Mouse (Mus musculus) midbrain, postnatal 0 days (tissue): ENCODE measurements around the gene Arhgap9. TPM values are rescaled to one million over a fixed set of nuclear protein-coding genes. Genes with fewer than 3 reads are reported as not detected.

ENCODE experiments used
- ATAC-seq: fragments of 200-750 bp; cut with Nextera tagmentation; 2 replicates; pipeline ENCODE4 v1.8.0; 2017; ENCODE audit warnings: moderate number of reproducible peaks, mild to moderate bottlenecking, moderate TSS enrichment, moderate library complexity; ENCODE audit not compliant: low FRiP score
- DNase-seq: peaks from one replicate; pipeline ENCODE4 v3.0.0-alpha.2; 2015; ENCODE audit warnings: low spot score
- H3K27ac ChIP-seq: fragments of 300-500 bp; sonication (generic); 2 replicates; pipeline ENCODE4 v1.5.1; 2014; ENCODE audit warnings: low read depth, mild to moderate bottlenecking, low read length, mixed read lengths
- H3K27me3 ChIP-seq: fragments of 300-500 bp; sonication (generic); 2 replicates; pipeline ENCODE4 v1.6.1; 2014; ENCODE audit warnings: low read length, control low read depth, mixed read lengths; ENCODE audit not compliant: insufficient read depth
- H3K36me3 ChIP-seq: fragments of 300-500 bp; sonication (generic); 2 replicates; pipeline ENCODE4 v1.6.1; 2014; ENCODE audit warnings: low read length, control low read depth, mixed read lengths; ENCODE audit not compliant: insufficient read depth
- H3K4me1 ChIP-seq: fragments of 300-500 bp; sonication (generic); 2 replicates; pipeline ENCODE4 v1.6.1; 2014; ENCODE audit warnings: mild to moderate bottlenecking, control low read depth, antibody characterized with exemption, low read length, mixed read lengths; ENCODE audit not compliant: insufficient read depth
- H3K4me2 ChIP-seq: fragments of 300-500 bp; sonication (generic); 2 replicates; pipeline ENCODE4 v1.6.1; 2014; ENCODE audit warnings: low read depth, mild to moderate bottlenecking, low read length, mixed read lengths; ENCODE audit not compliant: poor library complexity, severe bottlenecking
- H3K4me3 ChIP-seq: fragments of 300-500 bp; sonication (generic); 2 replicates; pipeline ENCODE4 v1.5.1; 2014; ENCODE audit warnings: low read depth, mild to moderate bottlenecking, low read length, moderate library complexity
- H3K9ac ChIP-seq: fragments of 300-500 bp; sonication (generic); replicated peaks from 2 replicates; pipeline ENCODE4 v1.6.1; 2014; ENCODE audit warnings: mild to moderate bottlenecking, low read length, moderate library complexity, mixed read lengths; ENCODE audit not compliant: poor library complexity, severe bottlenecking
- H3K9me3 ChIP-seq: fragments of 300-500 bp; sonication (generic); 2 replicates; pipeline ENCODE4 v1.6.1; 2016; ENCODE audit warnings: low read length, control low read depth
- CTCF ChIP-seq: IDR thresholded peaks from 2 replicates; pipeline ENCODE4 v1.5.1; 2016; ENCODE audit warnings: antibody characterized with exemption, mild to moderate bottlenecking
- WGBS: fragments of 180-500 bp; shearing (Covaris S2); extraction: QIAGEN DNeasy Blood & Tissue Kit; methylation state at CpG from one replicate; pipeline ENCODE4 v1.1.7; 2014; 5-methylcytosine and 5-hydroxymethylcytosine counted together
- polyA plus RNA-seq: library from polyadenylated mRNA; unstranded; fragments of >200 nt; fragmentation: Nextera tagmentation; extraction: Ambion mirVana; gene quantifications from 2 replicates; pipeline ENCODE4 v1.2.1, GENCODE M21; 2015
- total RNA-seq: library from RNA; depleted of rRNA; stranded (reverse); fragments of >200 nt; gene quantifications from 2 replicates; pipeline ENCODE4 v1.2.3, GENCODE M21; 2014

Gene Arhgap9
- total and polyA plus RNA-seq, 2 experiments from 2014 or later, result 1.0 to 1.2 TPM

DNA sequence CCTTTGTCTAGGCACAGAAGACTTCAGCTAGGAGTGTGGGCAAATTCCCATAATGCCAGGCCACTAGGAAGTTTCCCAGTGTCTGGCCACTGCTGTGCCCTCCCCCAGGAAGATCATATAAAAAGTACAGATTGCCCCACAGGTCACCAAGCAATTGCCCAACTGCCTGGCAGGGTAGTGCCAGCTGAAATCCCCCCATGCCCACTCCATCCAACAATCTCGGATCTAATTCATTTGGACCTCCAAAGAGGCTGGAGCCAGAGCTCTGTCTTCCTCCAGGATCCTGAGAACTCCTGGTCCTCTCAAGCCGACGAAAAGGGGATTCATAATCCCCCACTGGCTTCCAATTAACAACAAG is 33.8 kb upstream of the Arhgap9 start:
- ATAC-seq (no peak), DNase-seq (no peak)
- H3K27ac ChIP-seq, result peak overlapping the region; percentile 95
- WGBS, result 0% methylated on average over 3 of the region's 3 CpGs
- peak overlapping the region; percentile 84 for H3K9ac ChIP-seq
- no peaks in the 10 kb centered on the region for H3K27me3 ChIP-seq
- peaks cover 34% of the 10 kb centered on the region for H3K36me3 ChIP-seq
- H3K9me3 ChIP-seq, result no peaks in the 10 kb centered on the region
- no peak for TF ChIP-seq CTCF
- H3K4me1 ChIP-seq, result peaks cover 17% of the 10 kb centered on the region
- peak overlapping the region; percentile 68 for H3K4me3 ChIP-seq
- H3K4me2 ChIP-seq, result peak overlapping the region; percentile 80

DNA sequence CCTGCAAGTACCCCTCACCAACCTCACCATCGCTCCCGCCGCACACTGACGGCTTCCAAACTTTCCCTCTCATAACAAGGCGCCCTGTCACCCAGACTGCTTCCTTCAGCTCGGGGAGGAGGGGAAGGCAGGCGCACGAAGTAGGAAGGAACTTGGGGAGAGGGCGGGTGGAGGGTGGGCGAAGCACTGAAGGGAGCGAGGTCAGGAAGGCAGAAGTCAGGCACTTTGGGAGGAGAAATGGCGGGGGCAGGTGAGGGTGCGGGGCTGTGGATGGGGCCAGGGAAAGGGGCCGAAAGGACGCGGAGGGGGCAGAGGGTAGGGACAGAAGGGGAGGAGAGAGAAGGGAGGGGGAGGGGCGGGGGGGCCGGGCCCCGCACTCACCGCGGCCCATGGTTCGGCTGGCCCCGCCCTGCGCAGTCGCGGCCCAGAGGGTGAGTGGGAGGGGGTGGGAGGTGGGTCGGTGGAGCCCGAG is 33.4 kb upstream of the Arhgap9 start:
- under 1% methylated on average over 22 of the region's 28 CpGs for WGBS
- ATAC-seq, result peak; percentile 0; the same call in 1 of the 2 replicates
- H3K36me3 ChIP-seq, result peaks cover 30% of the 10 kb centered on the region
- no peak for TF ChIP-seq CTCF
- H3K27ac ChIP-seq, result peak overlapping the region; percentile 95
- H3K27me3 ChIP-seq, result no peaks in the 10 kb centered on the region
- no peaks in the 10 kb centered on the region for H3K9me3 ChIP-seq
- peak overlapping the region; percentile 84 for H3K9ac ChIP-seq
- peak overlapping the region; percentile 68 for H3K4me3 ChIP-seq
- peak; percentile 47 for DNase-seq
- H3K4me2 ChIP-seq, result peak overlapping the region; percentile 80
- peaks cover 17% of the 10 kb centered on the region for H3K4me1 ChIP-seq

DNA sequence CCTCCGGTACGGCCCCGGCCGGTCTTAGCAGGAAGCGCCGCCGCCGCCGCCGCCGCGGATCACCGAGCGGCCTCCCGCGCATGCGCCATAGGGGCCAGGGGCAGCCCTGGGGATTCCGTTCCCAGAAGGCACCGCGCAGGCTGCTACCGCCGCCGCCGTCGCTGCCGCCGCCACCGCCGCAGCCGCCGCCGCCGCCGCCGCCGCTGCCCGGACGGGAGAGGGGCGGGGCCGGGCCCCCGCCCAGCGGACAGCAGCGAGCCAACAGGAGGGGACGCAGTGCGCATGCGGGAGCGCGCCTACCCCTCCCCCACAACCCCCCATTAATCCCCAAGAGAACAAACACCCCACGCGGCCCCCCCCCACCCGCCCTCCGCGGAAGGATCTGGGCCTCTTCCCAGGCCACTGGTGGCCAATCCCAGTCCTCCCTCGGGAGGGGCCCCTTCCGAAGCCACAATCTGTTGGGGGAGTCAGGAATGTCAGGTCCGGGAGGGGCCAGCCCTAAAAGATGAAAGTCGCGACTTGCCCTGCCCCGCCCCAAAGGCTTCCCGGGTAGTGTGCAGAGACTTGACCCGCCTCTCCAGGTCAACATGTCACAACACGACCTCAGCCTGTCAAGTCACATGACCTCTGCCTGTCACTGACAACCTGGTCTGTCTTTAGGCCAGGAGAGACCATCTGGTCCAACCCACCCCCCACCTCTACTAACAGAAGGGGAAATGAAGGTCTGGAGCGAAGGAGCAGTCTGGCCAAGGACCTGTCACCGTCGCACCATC is 32.8 kb upstream of the Arhgap9 start, which contains the start of gene Mbd6:
TSS of gene Mbd6 (minus strand) at position 219 of the 773 bp plus-strand sequence.
- peak; percentile 28 for ATAC-seq
- Histone ChIP-seq H3K4me3 (peak within 1 kb of the TSS; percentile 68), H3K36me3 (peaks cover 29% of the 10 kb centered on the region), H3K9me3 (no peaks in the 10 kb centered on the region), H3K4me2 (peak within 1 kb of the TSS; percentile 80), H3K27me3 (no peaks in the 10 kb centered on the region), H3K4me1 (peaks cover 17% of the 10 kb centered on the region), H3K27ac (peak within 1 kb of the TSS; percentile 95), H3K9ac (peak within 1 kb of the TSS; percentile 84)
- 0% methylated on average over 26 of the region's 65 CpGs for WGBS
- TF ChIP-seq CTCF, result no peak
- DNase-seq, result peak; percentile 89

DNA sequence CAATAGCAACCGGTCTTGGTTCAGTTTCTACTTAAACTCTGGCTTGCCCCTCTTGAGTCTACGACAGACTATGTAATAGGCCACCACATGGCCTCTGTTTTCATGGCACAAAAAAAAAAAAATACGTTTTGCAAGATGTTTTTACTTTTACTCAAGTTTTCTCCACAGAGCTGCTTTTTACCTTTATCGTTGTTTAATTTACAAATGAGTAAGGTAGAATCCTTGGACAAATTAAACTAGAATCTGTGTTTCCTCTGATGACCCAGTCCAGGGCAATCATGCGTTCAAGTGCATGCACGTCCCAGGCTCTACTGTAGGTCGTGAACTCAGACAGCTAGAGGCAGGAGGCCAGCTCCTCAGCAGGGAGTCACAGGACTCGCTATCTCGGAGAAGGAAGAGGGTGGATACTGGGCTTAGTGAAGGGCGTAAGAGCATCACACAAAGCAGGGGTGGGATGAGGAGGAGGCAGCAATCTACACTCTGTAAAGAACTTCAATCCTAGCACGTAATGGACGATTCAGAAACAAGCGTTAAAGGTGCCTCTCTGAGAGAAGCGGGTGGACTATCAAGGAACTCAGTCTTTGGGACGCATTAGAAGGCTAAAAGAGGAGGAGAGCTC is 32.1 kb upstream of the Arhgap9 start:
- peak overlapping the region; percentile 80 for H3K4me2 ChIP-seq
- no peaks in the 10 kb centered on the region for H3K9me3 ChIP-seq
- ATAC-seq (no peak), DNase-seq (peak; percentile 61)
- peak overlapping the region; percentile 95 for H3K27ac ChIP-seq
- peaks cover 26% of the 10 kb centered on the region for H3K36me3 ChIP-seq
- H3K4me3 ChIP-seq, result peak overlapping the region; percentile 68
- H3K9ac ChIP-seq, result peak overlapping the region; percentile 84
- no peak for TF ChIP-seq CTCF
- 1% methylated on average over 15 of the region's 15 CpGs for WGBS
- H3K27me3 ChIP-seq, result no peaks in the 10 kb centered on the region
- H3K4me1 ChIP-seq, result peaks cover 17% of the 10 kb centered on the region

DNA sequence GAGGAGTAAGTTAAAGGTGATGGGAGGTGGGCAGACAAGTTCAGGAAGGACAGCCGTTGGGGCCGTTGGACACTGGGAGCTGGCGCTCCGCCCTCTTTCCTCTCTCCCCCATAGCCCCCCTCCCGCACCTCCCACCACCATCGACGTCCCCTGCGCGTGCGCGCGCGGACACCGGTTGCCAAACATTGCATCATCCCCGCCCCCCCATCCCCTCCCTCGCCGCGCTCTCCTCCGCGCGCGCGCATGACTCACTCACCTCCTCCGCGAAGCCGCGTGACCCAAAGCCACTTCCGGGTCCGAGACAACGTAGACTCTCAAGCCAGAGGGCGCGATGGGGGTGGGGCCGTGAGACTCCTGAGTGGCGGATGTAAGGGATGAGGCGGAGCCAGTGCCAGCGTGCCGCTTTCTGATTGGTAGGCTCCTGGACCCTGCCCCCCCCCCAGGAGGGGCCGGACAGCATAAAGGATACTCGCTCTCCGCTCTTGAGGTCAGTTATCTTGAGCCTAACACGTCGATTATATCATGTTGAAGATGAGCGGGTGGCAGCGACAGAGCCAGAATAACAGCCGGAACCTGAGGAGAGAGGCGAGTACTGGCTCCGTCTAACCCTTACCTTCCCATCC is 31.3 kb upstream of the Arhgap9 start:
- Histone ChIP-seq H3K27me3 (no peaks in the 10 kb centered on the region), H3K4me1 (peaks cover 17% of the 10 kb centered on the region), H3K36me3 (peaks cover 27% of the 10 kb centered on the region), H3K9ac (peak overlapping the region; percentile 65), H3K27ac (peak overlapping the region; percentile 95), H3K4me3 (peak overlapping the region; percentile 68), H3K9me3 (no peaks in the 10 kb centered on the region), H3K4me2 (peak overlapping the region; percentile 80)
- DNase-seq (peak; percentile 100), ATAC-seq (peak; percentile 92)
- under 1% methylated on average over 31 of the region's 47 CpGs for WGBS
- peak; percentile 44 for TF ChIP-seq CTCF
